Mouse (Mus musculus) forebrain, embryonic 12.5 days (tissue): Measurements from ENCODE around the gene Defa23. TPM values are rescaled to one million over a fixed set of nuclear protein-coding genes. Genes with fewer than 3 reads are reported as not detected.
"Not testable (repeated sequence)": the region's sequence is repeated elsewhere in the genome, so short reads cannot be mapped to it uniquely, and the experiment has no call there.

Source experiments
- ATAC-seq: fragments of 200-750 bp; cut with Nextera tagmentation; 2 replicates; pipeline ENCODE4 v1.8.0; 2017; ENCODE audit warnings: moderate TSS enrichment; ENCODE audit not compliant: low FRiP score
- H3K27ac ChIP-seq: fragments of 300-500 bp; sonication (generic); 2 replicates; pipeline ENCODE4 v1.5.1; 2016; ENCODE audit warnings: mild to moderate bottlenecking
- H3K27me3 ChIP-seq: fragments of 300-500 bp; sonication (generic); 2 replicates; pipeline ENCODE4 v1.6.1; 2016; ENCODE audit warnings: mild to moderate bottlenecking
- H3K36me3 ChIP-seq: fragments of 300-500 bp; sonication (generic); replicated peaks from 2 replicates; pipeline ENCODE4 v1.6.1; 2016; ENCODE audit warnings: mild to moderate bottlenecking
- H3K4me1 ChIP-seq: fragments of 300-500 bp; sonication (generic); 2 replicates; pipeline ENCODE4 v1.6.1; 2016
- H3K4me2 ChIP-seq: fragments of 300-500 bp; sonication (generic); 2 replicates; pipeline ENCODE4 v1.6.1; 2016; ENCODE audit warnings: mild to moderate bottlenecking, moderate library complexity
- H3K4me3 ChIP-seq: fragments of 300-500 bp; sonication (generic); replicated peaks from 2 replicates; pipeline ENCODE4 v1.5.1; 2016; ENCODE audit warnings: mild to moderate bottlenecking
- H3K9ac ChIP-seq: fragments of 300-500 bp; sonication (generic); 2 replicates; pipeline ENCODE4 v1.6.1; 2016; ENCODE audit warnings: mild to moderate bottlenecking
- H3K9me3 ChIP-seq: fragments of 300-500 bp; sonication (generic); 2 replicates; pipeline ENCODE4 v1.6.1; 2016
- WGBS: fragments of 180-500 bp; shearing (Covaris S2); methylation state at CpG from one replicate; pipeline ENCODE4 v1.1.7; 2016; 5-methylcytosine and 5-hydroxymethylcytosine counted together
- polyA plus RNA-seq: library from polyadenylated mRNA; unstranded; fragments of >200 nt; fragmentation: Nextera tagmentation; extraction: Ambion mirVana; gene quantifications from 2 replicates; pipeline ENCODE4 v1.2.1, GENCODE M21; 2016

The Defa23 gene
- not detected in 2 replicates for polyA plus RNA-seq

GRCm38 (mm10) chr8:21054747-21055146 is at the start of gene Defa23:
Gene Defa23, plus strand, starts transcription at chr8:21055047.
- not testable (repeated sequence) for H3K9ac ChIP-seq, H3K27ac ChIP-seq, H3K4me3 ChIP-seq, ATAC-seq, H3K4me1 ChIP-seq, H3K9me3 ChIP-seq, H3K4me2 ChIP-seq, H3K27me3 ChIP-seq, H3K36me3 ChIP-seq
- WGBS = no CpG with 5 or more reads among the region's 1 CpGs

- Histone ChIP-seq H3K36me3 (no peaks in the 10 kb centered on the region), H3K4me2 (no peak overlapping the region), H3K27me3 (no peaks in the 10 kb centered on the region), H3K4me1 (no peaks in the 10 kb centered on the region), H3K9me3 (peaks cover 18% of the 10 kb centered on the region), H3K4me3 (no peak overlapping the region), H3K27ac (no peak overlapping the region), H3K9ac (no peak overlapping the region)
- no peak for ATAC-seq
- WGBS = 42% methylated on average over 1 of the region's 1 CpGs
These were observed 48.0 kb upstream of the Defa23 start for GRCm38 (mm10) chr8:21006801-21007200.

GRCm38 (mm10) chr8:21008578-21008977 is 46.3 kb upstream of the Defa23 start:
- not testable (repeated sequence) for H3K27me3 ChIP-seq, H3K9ac ChIP-seq, H3K4me1 ChIP-seq, H3K4me3 ChIP-seq, H3K4me2 ChIP-seq, H3K27ac ChIP-seq, ATAC-seq, H3K36me3 ChIP-seq
- H3K9me3 ChIP-seq = peaks cover 21% of the 10 kb centered on the region
- WGBS = 55% methylated on average over 6 of the region's 6 CpGs

GRCm38 (mm10) chr8:21010548-21010947 is 44.3 kb upstream of the Defa23 start:
- WGBS = 69% methylated on average over 1 of the region's 1 CpGs
- H3K4me2 ChIP-seq, H3K27ac ChIP-seq, H3K27me3 ChIP-seq, H3K4me3 ChIP-seq, H3K9ac ChIP-seq, ATAC-seq, H3K4me1 ChIP-seq, H3K36me3 ChIP-seq: not testable (repeated sequence)
- H3K9me3 ChIP-seq = peaks cover 16% of the 10 kb centered on the region

GRCm38 (mm10) chr8:21025245-21025644 is 29.6 kb upstream of the Defa23 start, which contains the start of gene Defa21:
Gene Defa21, plus strand, starts transcription at chr8:21025545.
- not testable (repeated sequence) for H3K9ac ChIP-seq, H3K36me3 ChIP-seq, ATAC-seq, H3K27ac ChIP-seq, H3K4me1 ChIP-seq, H3K4me2 ChIP-seq, H3K27me3 ChIP-seq, H3K4me3 ChIP-seq, H3K9me3 ChIP-seq
- WGBS = no CpG with 5 or more reads among the region's 1 CpGs

GRCm38 (mm10) chr8:21064738-21065137 is 9.9 kb downstream of the Defa23 start, which contains the start of gene Defa35:
Gene Defa35, plus strand, starts transcription at chr8:21065038.
- H3K27ac ChIP-seq, H3K4me1 ChIP-seq, H3K4me3 ChIP-seq, H3K4me2 ChIP-seq, H3K9me3 ChIP-seq, H3K36me3 ChIP-seq, ATAC-seq, H3K27me3 ChIP-seq, H3K9ac ChIP-seq: not testable (repeated sequence)
- WGBS = 86% methylated on average over 1 of the region's 1 CpGs

- not testable (repeated sequence) for H3K27me3 ChIP-seq, H3K9me3 ChIP-seq, H3K4me2 ChIP-seq, H3K4me3 ChIP-seq, H3K9ac ChIP-seq, H3K36me3 ChIP-seq, ATAC-seq, H3K27ac ChIP-seq, H3K4me1 ChIP-seq
These were observed 29.3 kb downstream of the Defa23 start, which contains the start of gene Defa25 for GRCm38 (mm10) chr8:21084142-21084541. Gene Defa25, plus strand, starts transcription at chr8:21084442.

- Histone ChIP-seq H3K4me3 (no peak overlapping the region), H3K9ac (no peak overlapping the region), H3K4me1 (no peaks in the 10 kb centered on the region), H3K27ac (no peak overlapping the region), H3K9me3 (0 out of 2 replicates have a peak, but pooled peaks cover 3% of the 10 kb centered on the region), H3K27me3 (no peaks in the 10 kb centered on the region), H3K4me2 (no peak overlapping the region), H3K36me3 (no peaks in the 10 kb centered on the region)
- 49% methylated on average over 4 of the region's 4 CpGs for WGBS
- ATAC-seq = no peak
These were observed 38.3 kb downstream of the Defa23 start for GRCm38 (mm10) chr8:21093106-21093505.

- WGBS = 80% methylated on average over 1 of the region's 2 CpGs
- ATAC-seq = not testable (repeated sequence)
These were observed 41.1 kb downstream of the Defa23 start, which contains the start of gene Gm14851 for GRCm38 (mm10) chr8:21095950-21096349. Gene Gm14851, minus strand, starts transcription at chr8:21096050.

More at GRCm38 (mm10) chr8:21095950-21096349, 41.1 kb downstream of the Defa23 start, which contains the start of gene Gm14851:
- not testable (repeated sequence) for H3K4me1 ChIP-seq, H3K9ac ChIP-seq, H3K9me3 ChIP-seq, H3K27ac ChIP-seq, H3K4me2 ChIP-seq, H3K36me3 ChIP-seq, H3K4me3 ChIP-seq, H3K27me3 ChIP-seq

Other genes with a start within 250 kb of the Defa23 start
- not detected in 2 replicates for gene Defb33, start 162.4 kb upstream of the Defa23 start, polyA plus RNA-seq
- not detected in 2 replicates for gene Gm15056, start 152.4 kb upstream of the Defa23 start, polyA plus RNA-seq
- gene Gm6040, start 133.0 kb upstream of the Defa23 start, polyA plus RNA-seq = not detected in 2 replicates
- not detected in 2 replicates for gene AY761185, start 110.3 kb upstream of the Defa23 start, polyA plus RNA-seq
- gene Defa21, start 29.5 kb upstream of the Defa23 start, polyA plus RNA-seq = not detected in 2 replicates
- gene Defa35, start 10.0 kb downstream of the Defa23 start, polyA plus RNA-seq = not detected in 2 replicates
- not detected in 2 replicates for gene Defa25, start 29.4 kb downstream of the Defa23 start, polyA plus RNA-seq
- not detected in 2 replicates for gene Gm14851, start 41.0 kb downstream of the Defa23 start, polyA plus RNA-seq
- gene Defa30, start 79.6 kb downstream of the Defa23 start, polyA plus RNA-seq = not detected in 2 replicates
- not detected in 2 replicates for gene Defa22, start 107.2 kb downstream of the Defa23 start, polyA plus RNA-seq
- gene Defa31, start 136.6 kb downstream of the Defa23 start, polyA plus RNA-seq = not detected in 2 replicates
- gene Gm15293, start 146.5 kb downstream of the Defa23 start, polyA plus RNA-seq = not detected in 2 replicates
- gene Gm15292, start 194.7 kb downstream of the Defa23 start, polyA plus RNA-seq = not detected in 2 replicates